Mouse (Mus musculus): ENCODE results near the gene Smg1. TPM values are rescaled to one million over a fixed set of nuclear protein-coding genes. Genes with fewer than 3 reads are reported as not detected.

Gene Smg1
- polyA plus RNA-seq, 1 experiment, result 0.62 TPM

- TF ChIP-seq TAL1 (IDR thresholded peaks at IDR 0.05; ENCODE audit: low read length) (no peak; the same call in 1 of the 3 replicates), GATA1 (IDR thresholded peaks at IDR 0.05; ENCODE audit: low read length) (peak; percentile 39)
- no peaks in the 10 kb centered on the region for H3K9me3 ChIP-seq (ENCODE audit: control insufficient read depth, low read length)
- peaks cover 41% of the 10 kb centered on the region for H3K4me1 ChIP-seq (ENCODE audit: control insufficient read depth)
- peak within 1 kb of the TSS; percentile 78 for H3K4me3 ChIP-seq (replicated peaks)
- H3K27me3 ChIP-seq (ENCODE audit: control insufficient read depth), result no peaks in the 10 kb centered on the region
- peaks cover 56% of the 10 kb centered on the region for H3K36me3 ChIP-seq (ENCODE audit: control insufficient read depth)
Measured at GRCm38 (mm10) chr7:118129430-118130041, 113.9 kb downstream of the Smg1 start, which contains the start of gene Arl6ip1. Gene Arl6ip1 (minus strand): TSS chr7:118129662.

GRCm38 (mm10) chr7:118128925-118129429 lies 114.5 kb downstream of the Smg1 start:
- H3K4me3 ChIP-seq (replicated peaks), result peak overlapping the region; percentile 78
- no peaks in the 10 kb centered on the region for H3K9me3 ChIP-seq (ENCODE audit: control insufficient read depth, low read length)
- peaks cover 46% of the 10 kb centered on the region for H3K4me1 ChIP-seq (ENCODE audit: control insufficient read depth)
- TF ChIP-seq TAL1 (IDR thresholded peaks at IDR 0.05; ENCODE audit: low read length), result no peak
- no peak for TF ChIP-seq GATA1 (IDR thresholded peaks at IDR 0.05; ENCODE audit: low read length)
- peaks cover 58% of the 10 kb centered on the region for H3K36me3 ChIP-seq (ENCODE audit: control insufficient read depth)
- H3K27me3 ChIP-seq (ENCODE audit: control insufficient read depth), result no peaks in the 10 kb centered on the region

GRCm38 (mm10) chr7:118126219-118126875 lies 117.1 kb downstream of the Smg1 start:
- Histone ChIP-seq H3K36me3 (ENCODE audit: control insufficient read depth) (peaks cover 70% of the 10 kb centered on the region), H3K4me1 (ENCODE audit: control insufficient read depth) (peaks cover 55% of the 10 kb centered on the region), H3K9me3 (ENCODE audit: control insufficient read depth, low read length) (no peaks in the 10 kb centered on the region), H3K27me3 (ENCODE audit: control insufficient read depth) (no peaks in the 10 kb centered on the region), H3K4me3 (replicated peaks) (peak overlapping the region; percentile 78)
- TF ChIP-seq GATA1 (IDR thresholded peaks at IDR 0.05; ENCODE audit: low read length) (no peak), TAL1 (IDR thresholded peaks at IDR 0.05; ENCODE audit: low read length) (no peak)

GRCm38 (mm10) chr7:118125736-118126135 lies 117.7 kb downstream of the Smg1 start:
- TF ChIP-seq TAL1 (IDR thresholded peaks at IDR 0.05; ENCODE audit: low read length) (no peak), GATA1 (IDR thresholded peaks at IDR 0.05; ENCODE audit: low read length) (no peak)
- Histone ChIP-seq H3K36me3 (ENCODE audit: control insufficient read depth) (peaks cover 76% of the 10 kb centered on the region), H3K27me3 (ENCODE audit: control insufficient read depth) (no peaks in the 10 kb centered on the region), H3K4me3 (replicated peaks) (no peak overlapping the region), H3K9me3 (ENCODE audit: control insufficient read depth, low read length) (no peaks in the 10 kb centered on the region), H3K4me1 (ENCODE audit: control insufficient read depth) (peaks cover 53% of the 10 kb centered on the region)

DNA sequence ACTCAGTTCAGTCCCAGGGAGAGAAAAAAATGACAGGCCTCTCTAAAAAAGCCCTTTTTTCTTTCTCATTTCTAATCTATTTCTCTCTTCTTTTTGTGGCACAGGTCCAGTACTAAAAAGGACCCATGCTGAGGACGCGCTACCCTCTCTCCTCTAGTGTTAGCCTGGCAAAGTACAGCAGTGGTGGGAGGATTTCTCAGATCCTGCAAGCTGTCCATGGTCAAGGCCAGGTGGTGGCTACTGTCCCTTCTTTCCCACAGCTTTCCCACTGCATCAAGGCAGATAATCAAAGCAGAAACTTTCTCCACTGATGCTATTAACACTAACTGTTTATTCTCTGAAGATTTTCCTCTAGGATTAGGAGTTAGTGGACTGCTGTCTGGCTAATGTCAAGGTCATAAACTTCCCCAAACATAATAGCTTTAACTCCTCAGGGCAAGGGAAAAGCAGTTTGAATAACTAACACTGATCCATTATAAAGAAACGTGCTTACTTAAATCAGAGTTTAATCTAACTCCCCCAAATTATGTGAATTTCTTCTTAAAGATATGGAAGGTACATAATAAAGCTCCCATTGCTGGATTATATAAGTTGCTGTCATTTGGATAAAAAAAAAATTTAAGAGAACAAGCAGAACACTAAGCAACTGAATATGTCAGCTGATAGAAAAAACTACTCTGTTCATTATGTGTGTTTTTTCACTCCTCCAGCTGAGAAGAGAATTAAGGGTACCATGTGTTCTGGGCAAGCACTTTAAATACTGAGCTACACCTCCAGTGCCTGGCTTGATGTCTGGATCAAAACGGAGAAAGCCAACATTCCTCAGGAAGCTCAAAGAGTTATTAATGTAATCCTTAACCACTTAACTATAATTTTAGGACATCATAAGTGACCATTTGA lies 119.7 kb downstream of the Smg1 start:
- Histone ChIP-seq H3K27me3 (ENCODE audit: control insufficient read depth) (no peaks in the 10 kb centered on the region), H3K9me3 (ENCODE audit: control insufficient read depth, low read length) (no peaks in the 10 kb centered on the region), H3K4me1 (ENCODE audit: control insufficient read depth) (peaks cover 52% of the 10 kb centered on the region), H3K4me3 (replicated peaks) (no peak overlapping the region), H3K36me3 (ENCODE audit: control insufficient read depth) (peaks cover 92% of the 10 kb centered on the region)
- TF ChIP-seq TAL1 (IDR thresholded peaks at IDR 0.05; ENCODE audit: low read length) (no peak), GATA1 (IDR thresholded peaks at IDR 0.05; ENCODE audit: low read length) (no peak)

DNA sequence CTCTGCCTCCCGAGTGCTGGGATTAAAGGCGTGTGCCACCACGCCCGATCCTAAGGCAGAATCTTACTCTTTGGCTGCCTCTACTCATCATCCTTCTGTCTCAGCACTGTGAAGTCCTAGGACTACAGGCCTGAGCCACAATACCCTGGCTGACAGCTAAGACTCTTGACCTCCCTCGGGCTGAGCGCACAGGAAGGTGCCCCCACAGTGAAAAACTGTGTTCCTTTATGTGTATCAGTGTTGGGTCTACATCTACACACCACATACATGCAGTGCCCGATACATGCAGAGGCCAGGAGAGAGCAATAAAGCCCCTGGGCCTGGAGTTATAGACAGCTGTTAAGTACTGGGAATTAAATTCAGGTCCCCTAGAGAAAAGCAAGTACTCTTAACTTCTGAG lies 121.2 kb downstream of the Smg1 start:
- no peaks in the 10 kb centered on the region for H3K9me3 ChIP-seq (ENCODE audit: control insufficient read depth, low read length)
- H3K4me3 ChIP-seq (replicated peaks), result no peak overlapping the region
- peaks cover 51% of the 10 kb centered on the region for H3K4me1 ChIP-seq (ENCODE audit: control insufficient read depth)
- H3K36me3 ChIP-seq (ENCODE audit: control insufficient read depth), result peaks cover 94% of the 10 kb centered on the region
- no peak for TF ChIP-seq TAL1 (IDR thresholded peaks at IDR 0.05; ENCODE audit: low read length)
- TF ChIP-seq GATA1 (IDR thresholded peaks at IDR 0.05; ENCODE audit: low read length), result no peak
- no peaks in the 10 kb centered on the region for H3K27me3 ChIP-seq (ENCODE audit: control insufficient read depth)

- Histone ChIP-seq H3K9me3 (ENCODE audit: control insufficient read depth, low read length) (no peaks in the 10 kb centered on the region), H3K27me3 (ENCODE audit: control insufficient read depth) (no peaks in the 10 kb centered on the region), H3K4me1 (ENCODE audit: control insufficient read depth) (peaks cover 47% of the 10 kb centered on the region), H3K4me3 (replicated peaks) (no peak overlapping the region), H3K36me3 (ENCODE audit: control insufficient read depth) (peaks cover 79% of the 10 kb centered on the region)
- TF ChIP-seq GATA1 (IDR thresholded peaks at IDR 0.05; ENCODE audit: low read length) (no peak), TAL1 (IDR thresholded peaks at IDR 0.05; ENCODE audit: low read length) (no peak)
Measured at GRCm38 (mm10) chr7:118120654-118121053, 122.8 kb downstream of the Smg1 start.

DNA sequence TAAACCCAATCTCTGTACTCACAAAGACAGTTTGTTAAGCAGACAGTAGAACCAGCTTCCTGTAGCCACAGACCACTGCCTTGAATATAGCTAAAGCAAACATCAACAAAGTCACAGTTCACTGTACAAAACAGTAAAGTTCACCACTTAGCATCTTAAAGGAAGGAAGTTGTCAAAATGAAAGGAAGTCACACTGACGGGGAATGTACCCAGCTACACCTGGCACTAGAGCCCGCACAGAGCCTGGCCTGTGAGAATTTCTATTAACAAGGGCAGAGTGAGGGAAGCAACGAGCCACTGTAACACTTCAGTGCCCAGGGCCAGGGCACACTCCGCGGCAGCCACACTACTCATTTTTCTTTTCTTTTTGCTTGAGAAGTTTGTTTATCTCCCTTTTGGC lies 123.5 kb downstream of the Smg1 start:
- TF ChIP-seq TAL1 (IDR thresholded peaks at IDR 0.05; ENCODE audit: low read length) (no peak), GATA1 (IDR thresholded peaks at IDR 0.05; ENCODE audit: low read length) (no peak)
- no peak overlapping the region for H3K4me3 ChIP-seq (replicated peaks)
- H3K4me1 ChIP-seq (ENCODE audit: control insufficient read depth), result peaks cover 52% of the 10 kb centered on the region
- no peaks in the 10 kb centered on the region for H3K9me3 ChIP-seq (ENCODE audit: control insufficient read depth, low read length)
- H3K27me3 ChIP-seq (ENCODE audit: control insufficient read depth), result no peaks in the 10 kb centered on the region
- peaks cover 84% of the 10 kb centered on the region for H3K36me3 ChIP-seq (ENCODE audit: control insufficient read depth)
